Mouse (Mus musculus): Measurements from ENCODE around the gene Cep55.

- TF ChIP-seq EP300 (IDR thresholded peaks at IDR 0.05) (peak; percentile 89), CTCF (IDR thresholded peaks at IDR 0.05) (no peak)
Measured at GRCm38 (mm10) chr19:38038267-38038666, 16.5 kb upstream of the Cep55 start.
